Mouse (Mus musculus) cerebellum, adult 2 months (tissue): Measurements from ENCODE around the gene Cpne6.

Experiments
- CTCF ChIP-seq: fragments of 200-500 bp; IDR thresholded peaks from 2 replicates; pipeline ENCODE4 v1.5.1; 2011; ENCODE audit warnings: low read depth, mild to moderate bottlenecking, control low read depth, low read length, moderate library complexity, borderline replicate concordance; ENCODE audit not compliant: insufficient read depth
- POLR2A ChIP-seq: fragments of 200-500 bp; IDR thresholded peaks from 2 replicates; pipeline ENCODE4 v1.6.1; 2011; ENCODE audit warnings: low read length, control low read depth, borderline replicate concordance; ENCODE audit not compliant: insufficient read depth

- TF ChIP-seq POLR2A (no peak), CTCF (no peak)
These were observed 44.4 kb downstream of the Cpne6 start for GRCm38 (mm10) chr14:55554635-55555034.
